Mouse (Mus musculus) brain, embryonic 14.5 days (tissue): ENCODE measurements at regions not wholly inside any gene's neighbourhood (a gene's known extent, or its start where the extent isn't known, plus 50 kb on each side); places are given as distances from the start of the nearest gene placed in this dataset.

Experiments used
- DNase-seq: peaks from one replicate; pipeline ENCODE4 v3.0.0-alpha.2; 2011; ENCODE audit warnings: low read depth
- CTCF ChIP-seq: fragments of 200-500 bp; IDR thresholded peaks from 2 replicates; pipeline ENCODE4 v1.5.1; 2012; ENCODE audit warnings: inconsistent platforms, mild to moderate bottlenecking, moderate library complexity, borderline replicate concordance; ENCODE audit not compliant: insufficient read depth, insufficient read length; ENCODE audit errors: extremely low read depth
- POLR2A ChIP-seq: fragments of 200-500 bp; IDR thresholded peaks from 2 replicates; pipeline ENCODE4 v1.6.1; 2012; ENCODE audit warnings: mild to moderate bottlenecking, inconsistent platforms, borderline replicate concordance; ENCODE audit not compliant: poor library complexity, insufficient read depth, insufficient read length, severe bottlenecking; ENCODE audit errors: extremely low read depth

- TF ChIP-seq CTCF = no peak
- no peak for TF ChIP-seq POLR2A
- no peak for DNase-seq
These were observed 272.1 kb downstream of the Gm9195 start for GRCm38 (mm10) chr14:72219523-72219922.

- DNase-seq = peak; percentile 69
- TF ChIP-seq POLR2A (no peak), CTCF (no peak)
These were observed 291.3 kb downstream of the Gm9195 start for GRCm38 (mm10) chr14:72200307-72200706.

GRCm38 (mm10) chr14:72199900-72200299 lies 291.7 kb downstream of the Gm9195 start:
- no peak for TF ChIP-seq POLR2A
- TF ChIP-seq CTCF = no peak
- no peak for DNase-seq

- TF ChIP-seq POLR2A = no peak
These were observed 293.7 kb downstream of the Gm9195 start for GRCm38 (mm10) chr14:72197972-72198371.

GRCm38 (mm10) chr14:72187329-72187984 lies 304.2 kb downstream of the Gm9195 start:
- TF ChIP-seq CTCF (peak; percentile 75; the same call in 1 of the 2 replicates), POLR2A (no peak)
- DNase-seq = peak; percentile 82

More at GRCm38 (mm10) chr14:72197972-72198371, 293.7 kb downstream of the Gm9195 start:
- DNase-seq = peak; percentile 11

- TF ChIP-seq POLR2A (no peak), CTCF (no peak)
- no peak for DNase-seq
These were observed 315.9 kb downstream of the Gm9195 start for GRCm38 (mm10) chr14:72175751-72176150.

GRCm38 (mm10) chr14:72172549-72173405 lies 318.9 kb downstream of the Gm9195 start:
- no peak for TF ChIP-seq POLR2A
- TF ChIP-seq CTCF = no peak

GRCm38 (mm10) chr14:72171777-72172176 lies 319.9 kb downstream of the Gm9195 start:
- TF ChIP-seq POLR2A = no peak
- TF ChIP-seq CTCF = no peak
- DNase-seq = no peak

More at GRCm38 (mm10) chr14:72172549-72173405, 318.9 kb downstream of the Gm9195 start:
- no peak for DNase-seq

- DNase-seq = peak; percentile 76
These were observed 332.9 kb downstream of the Gm9195 start for GRCm38 (mm10) chr14:72158537-72159323.

GRCm38 (mm10) chr14:72155197-72155907 lies 336.3 kb downstream of the Gm9195 start:
- TF ChIP-seq POLR2A = no peak
- TF ChIP-seq CTCF = no peak
- peak; percentile 76 for DNase-seq

More at GRCm38 (mm10) chr14:72158537-72159323, 332.9 kb downstream of the Gm9195 start:
- TF ChIP-seq CTCF (no peak), POLR2A (no peak)

- no peak for DNase-seq
- TF ChIP-seq CTCF (no peak), POLR2A (no peak)
These were observed 340.0 kb downstream of the Gm9195 start for GRCm38 (mm10) chr14:72151676-72152075.
